Mouse (Mus musculus): ENCODE measurements around the gene Mcm10. TPM values are rescaled to one million over a fixed set of nuclear protein-coding genes. Genes with fewer than 3 reads are reported as not detected.
"Not testable (repeated sequence)": the region's sequence is repeated elsewhere in the genome, so short reads cannot be mapped to it uniquely, and the experiment has no call there.

The Mcm10 gene
- total RNA-seq, 2 experiments from 2014 or later = 4.9 to 10.9 TPM

DNA sequence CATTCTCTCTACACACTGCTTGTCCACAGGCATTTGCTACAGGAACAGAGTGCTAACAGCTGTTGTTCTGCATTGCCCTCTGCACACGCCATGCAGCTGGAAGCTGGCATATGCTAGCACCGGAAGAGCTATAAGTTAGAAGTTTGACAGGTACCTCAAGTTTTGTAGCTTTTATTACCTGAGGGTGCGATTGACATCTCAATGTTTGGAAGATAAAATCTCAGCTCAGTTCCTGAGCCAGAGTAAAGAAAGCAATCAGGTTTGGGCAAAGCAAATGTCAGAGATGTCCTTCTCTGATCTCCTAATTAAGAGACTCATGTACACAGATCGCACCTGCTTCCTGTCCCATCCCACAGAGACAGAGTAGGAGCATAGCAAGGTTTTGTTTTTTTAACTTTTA lies 25.8 kb downstream of the Mcm10 start:
- no peak for DNase-seq

- DNase-seq = no peak
Observed at GRCm38 (mm10) chr2:4985000-4985399, 27.6 kb downstream of the Mcm10 start.

GRCm38 (mm10) chr2:4983987-4984386 lies 28.6 kb downstream of the Mcm10 start:
- no peak for DNase-seq

DNA sequence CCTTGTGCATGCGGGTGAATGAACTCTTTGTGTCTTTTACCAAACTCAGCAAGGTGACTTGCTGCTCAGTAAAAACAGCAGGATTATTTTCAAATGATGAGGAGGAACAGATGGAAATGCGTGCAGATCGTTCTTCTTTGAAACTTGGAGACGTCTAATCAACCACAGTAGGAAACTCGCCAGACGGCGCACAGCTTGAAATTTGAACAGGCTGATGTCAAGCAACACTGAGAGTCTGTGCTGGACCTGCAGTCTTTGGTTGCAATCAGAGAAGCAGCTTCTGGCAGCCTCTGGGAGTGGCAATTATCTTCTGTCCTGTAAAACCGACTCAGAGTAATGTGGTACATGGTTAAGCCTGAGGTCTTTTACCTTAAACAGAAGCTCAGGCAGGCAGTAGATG lies 34.5 kb downstream of the Mcm10 start:
- DNase-seq = no peak

GRCm38 (mm10) chr2:4975807-4976206 lies 36.8 kb downstream of the Mcm10 start, which contains the start of gene Ucma:
Ucma (plus strand) TSS chr2:4976122.
- DNase-seq = no peak

DNA sequence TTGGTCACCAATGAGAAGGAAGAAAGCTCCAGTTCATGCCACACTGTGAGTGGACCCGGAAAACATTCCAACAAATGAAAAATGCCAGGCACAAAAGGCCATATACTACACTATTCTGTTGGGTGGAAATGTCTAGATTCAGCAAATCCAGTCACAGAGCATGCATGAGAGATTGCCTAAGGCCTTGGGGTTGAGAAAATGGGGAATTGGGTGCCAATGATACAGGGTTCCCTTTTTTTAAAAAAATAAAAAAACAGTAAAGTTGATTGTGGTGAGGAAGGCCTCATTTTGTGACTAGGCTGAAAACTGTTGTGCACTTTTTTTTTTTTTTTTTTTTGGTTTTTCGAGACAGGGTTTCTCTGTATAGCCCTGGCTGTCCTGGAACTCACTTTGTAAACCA lies 43.5 kb downstream of the Mcm10 start:
- DNase-seq = no peak

GRCm38 (mm10) chr2:4967806-4968205 lies 44.8 kb downstream of the Mcm10 start:
- no peak for DNase-seq

DNA sequence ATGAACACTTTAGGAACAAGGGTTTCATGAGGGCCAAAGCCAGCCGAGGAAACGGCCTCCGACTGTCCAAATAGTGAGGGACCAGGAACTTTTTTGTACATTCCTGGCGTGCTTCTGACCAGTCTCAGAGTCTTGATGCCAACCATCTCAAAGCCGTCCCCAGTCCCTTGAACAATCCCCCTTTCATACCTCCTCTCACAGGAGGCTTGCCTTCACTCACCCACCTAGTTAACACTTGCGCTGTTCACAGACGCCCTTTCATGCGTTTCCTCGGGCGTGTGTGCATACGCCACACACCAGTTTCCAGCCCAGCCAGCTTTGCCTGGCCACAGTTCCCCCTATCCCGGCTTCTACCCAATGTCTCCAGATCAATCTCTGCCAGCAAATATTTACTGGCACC lies 54.6 kb downstream of the Mcm10 start:
- no peak for DNase-seq

- DNase-seq = no peak
Observed at GRCm38 (mm10) chr2:4954216-4954760, 58.3 kb downstream of the Mcm10 start.

DNA sequence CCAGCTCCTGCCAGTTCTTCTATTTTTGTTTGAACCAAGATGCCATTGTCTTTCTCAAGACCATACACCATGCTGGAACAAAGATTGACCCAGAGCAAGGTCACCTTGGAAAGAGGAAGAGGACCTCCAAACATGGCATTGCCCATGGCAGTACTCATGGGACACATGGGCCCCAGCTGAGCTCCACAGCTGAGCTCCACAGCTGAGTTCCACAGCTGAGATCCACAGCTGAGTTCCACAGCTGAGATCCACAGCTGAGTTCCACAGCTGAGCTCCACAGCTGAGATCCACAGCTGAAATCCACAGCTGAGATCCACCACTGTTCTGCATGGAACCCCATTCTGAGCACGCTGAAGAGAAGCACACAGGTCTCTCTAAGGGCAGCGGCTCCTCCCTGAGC lies 61.6 kb downstream of the Mcm10 start:
- DNase-seq = no peak

GRCm38 (mm10) chr2:4949691-4950090 lies 62.9 kb downstream of the Mcm10 start:
- not testable (repeated sequence) for DNase-seq

GRCm38 (mm10) chr2:4940861-4941260 lies 71.7 kb downstream of the Mcm10 start:
- no peak for DNase-seq

Other genes with a start within 250 kb of the Mcm10 start
- gene Sephs1, start 131.2 kb downstream of the Mcm10 start, total RNA-seq (2021) = 10 to 100 TPM; 47.1 to 52.5 TPM
- gene Phyh, start 93.8 kb downstream of the Mcm10 start, total RNA-seq (2021) = 100 to 1,000 TPM; 213 to 352 TPM
- gene Ucma, start 36.7 kb downstream of the Mcm10 start, total RNA-seq (2021) = not detected
- 100 to 1,000 TPM in 1 of 2 experiments, 10 to 100 TPM in 1; 60.7 to 162 TPM for gene Optn, start 51.3 kb upstream of the Mcm10 start, total RNA-seq (2021)
- 10 to 100 TPM in 1 of 2 experiments, 1 to 10 TPM in 1; 9.2 to 11.3 TPM for gene Ccdc3, start 125.0 kb upstream of the Mcm10 start, total RNA-seq (2021)

Measured in adrenal gland, postnatal 36 days (tissue).